In the genomic region with DNA sequence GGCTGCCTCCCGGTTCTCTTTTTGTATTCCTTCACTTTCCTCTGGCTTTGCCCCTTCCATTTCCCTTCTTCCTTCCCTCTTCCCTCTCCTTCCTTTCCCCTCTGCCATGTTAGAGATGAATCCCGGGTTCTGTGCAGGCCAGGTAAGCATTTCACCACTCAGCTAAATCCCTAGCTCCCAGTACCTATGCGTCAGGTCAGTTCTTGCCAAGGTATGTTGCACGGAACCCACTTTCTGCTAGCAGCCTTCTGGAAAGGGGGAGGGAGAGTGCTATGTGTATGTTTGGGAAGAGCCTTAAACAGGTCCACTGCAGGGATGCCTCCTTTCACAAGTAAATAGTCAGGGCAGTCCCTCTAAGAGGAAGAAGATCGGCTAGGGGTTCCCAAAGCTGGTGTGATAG, we compare ENCODE assay signal across 19 mouse cellular contexts. TPM values are rescaled to one million over a fixed set of nuclear protein-coding genes. Genes with fewer than 3 reads are reported as not detected.
A peak's percentile ranks its signal among the peaks of the same experiment; 100 is the strongest.
DNase-seq lines count a peak whose midpoint lies in the region; ATAC-seq lines count a peak whose summit lies in the region.
"Had no signal": no experiment of that assay in that cellular context is flagged by ENCODE, and none has a peak within 500 bp of the region (broad histone marks: within the 10 kb centered on the region; RNA-seq: fewer than 3 reads in every experiment).

No protein-coding gene starts in this region.

- H3K9ac ChIP-seq in forebrain, embryonic 13.5 days: 0 out of 2 replicates have a peak overlapping the region, but pooled peaks have one; percentile 5
- no peak overlapping the region for H3K9ac ChIP-seq in forebrain, embryonic 14.5 days (ENCODE audit: low read length)
- no peak overlapping the region for H3K9ac ChIP-seq in hindbrain, embryonic 16.5 days (ENCODE audit: low read depth, low read length)
- no peak overlapping the region for H3K9ac ChIP-seq in midbrain, embryonic 15.5 days
- H3K9ac ChIP-seq: neural tube, embryonic 13.5 days had no signal

- H3K4me1 ChIP-seq in forebrain, embryonic 13.5 days: peaks cover 24% of the 10 kb centered on the region
- H3K4me1 ChIP-seq in forebrain, embryonic 14.5 days (ENCODE audit: control insufficient read depth, insufficient read depth, low read length): peaks cover 10% of the 10 kb centered on the region
- peaks cover 35% of the 10 kb centered on the region for H3K4me1 ChIP-seq in hindbrain, embryonic 16.5 days (ENCODE audit: control insufficient read depth, insufficient read depth, low read depth, low read length)
- peaks cover 70% of the 10 kb centered on the region for H3K4me1 ChIP-seq in midbrain, embryonic 15.5 days

- H3K4me2 ChIP-seq in forebrain, embryonic 13.5 days: no peak overlapping the region
- H3K4me2 ChIP-seq in forebrain, embryonic 14.5 days (ENCODE audit: low read length): no peak overlapping the region
- H3K4me2 ChIP-seq in hindbrain, embryonic 16.5 days (ENCODE audit: low read length): no peak overlapping the region
- no peak overlapping the region for H3K4me2 ChIP-seq in midbrain, embryonic 15.5 days
- H3K4me2 ChIP-seq: heart, embryonic 11.5 days; neural tube, embryonic 13.5 days had no signal

- DNase-seq in forebrain, embryonic 14.5 days (ENCODE audit: low spot score): no peak
- DNase-seq in fat pad, adult 2 months (ENCODE audit: extremely low read depth, low read depth, low spot score): peak; percentile 64
- no peak for DNase-seq in left cerebral cortex, adult 8-10 months (ENCODE audit: low spot score in 2 of 2)
- DNase-seq in right cerebral cortex, postnatal 4 days: no peak
- no peak for DNase-seq in heart, postnatal 4 days
- DNase-seq: adrenal gland, postnatal 10 days; cerebellum, adult 9-10 months; liver; lung, postnatal 10 days; thymus, adult 18-20 months had no signal

- 69% methylated on average over 5 of the region's 5 CpGs for WGBS in forebrain, embryonic 13.5 days
- WGBS in forebrain, embryonic 14.5 days: 71% methylated on average over 5 of the region's 5 CpGs
- 71% methylated on average over 5 of the region's 5 CpGs for WGBS in hindbrain, embryonic 16.5 days
- WGBS in midbrain, embryonic 15.5 days: 72% methylated on average over 5 of the region's 5 CpGs

- no peak overlapping the region for H3K4me3 ChIP-seq in forebrain, embryonic 13.5 days
- no peak overlapping the region for H3K4me3 ChIP-seq in forebrain, embryonic 14.5 days (ENCODE audit: low read depth, low read length)
- no peak overlapping the region for H3K4me3 ChIP-seq in hindbrain, embryonic 16.5 days (ENCODE audit: low read length)
- H3K4me3 ChIP-seq in midbrain, embryonic 15.5 days: no peak overlapping the region
- H3K4me3 ChIP-seq: neural tube, embryonic 13.5 days had no signal

- H3K9me3 ChIP-seq in forebrain, embryonic 13.5 days (replicated peaks): no peaks in the 10 kb centered on the region
- no peaks in the 10 kb centered on the region for H3K9me3 ChIP-seq in forebrain, embryonic 14.5 days (replicated peaks; ENCODE audit: control insufficient read depth, low read length)
- H3K9me3 ChIP-seq in hindbrain, embryonic 16.5 days (ENCODE audit: control insufficient read depth, low read length): no peaks in the 10 kb centered on the region
- H3K9me3 ChIP-seq in midbrain, embryonic 15.5 days: no peaks in the 10 kb centered on the region
- H3K9me3 ChIP-seq: G1E; neural tube, embryonic 13.5 days had no signal

- no peak for ATAC-seq in forebrain, embryonic 13.5 days
- no peak for ATAC-seq in forebrain, embryonic 14.5 days
- no peak for ATAC-seq in hindbrain, embryonic 16.5 days
- ATAC-seq in midbrain, embryonic 15.5 days (replicated peaks): no peak
- ATAC-seq: activated CD4-positive, CD25-positive, alpha-beta regulatory T cell, adult 4 months; forebrain, embryonic 16.5 days; intestine, postnatal 0 days had no signal

- no peak overlapping the region for H3K27ac ChIP-seq in forebrain, embryonic 13.5 days
- H3K27ac ChIP-seq in forebrain, embryonic 14.5 days (ENCODE audit: low read depth, low read length): no peak overlapping the region
- peak overlapping the region; percentile 40; the same call in 1 of the 2 replicates for H3K27ac ChIP-seq in hindbrain, embryonic 16.5 days (ENCODE audit: low read depth, low read length)
- H3K27ac ChIP-seq in midbrain, embryonic 15.5 days: peak overlapping the region; percentile 56
- H3K27ac ChIP-seq: neural tube, embryonic 13.5 days had no signal

- no peaks in the 10 kb centered on the region for H3K36me3 ChIP-seq in forebrain, embryonic 13.5 days (ENCODE audit: poor library complexity, severe bottlenecking)
- H3K36me3 ChIP-seq in forebrain, embryonic 14.5 days (ENCODE audit: control insufficient read depth, insufficient read depth, low read length): no peaks in the 10 kb centered on the region
- H3K36me3 ChIP-seq in hindbrain, embryonic 16.5 days (ENCODE audit: control insufficient read depth, insufficient read depth, low read length): no peaks in the 10 kb centered on the region
- H3K36me3 ChIP-seq in midbrain, embryonic 15.5 days (replicated peaks): no peaks in the 10 kb centered on the region
- H3K36me3 ChIP-seq: G1E; neural tube, embryonic 13.5 days had no signal

- H3K27me3 ChIP-seq in forebrain, embryonic 13.5 days: peaks cover 3% of the 10 kb centered on the region; the same call in 1 of the 2 replicates
- no peaks in the 10 kb centered on the region for H3K27me3 ChIP-seq in forebrain, embryonic 14.5 days (replicated peaks; ENCODE audit: control insufficient read depth, insufficient read depth, low read length)
- no peaks in the 10 kb centered on the region for H3K27me3 ChIP-seq in hindbrain, embryonic 16.5 days (replicated peaks; ENCODE audit: control insufficient read depth, insufficient read depth, low read length)
- no peaks in the 10 kb centered on the region for H3K27me3 ChIP-seq in midbrain, embryonic 15.5 days (replicated peaks)

RNA-seq across cellular contexts. Expression of a gene that starts 36.8 kb away (rescaled TPM):
- polyA plus RNA-seq in forebrain, embryonic 13.5 days (2015; fragmentation: Nextera tagmentation; extraction: Ambion mirVana): 6.7 and 9.0 TPM in 2 replicates
- polyA plus RNA-seq in forebrain, embryonic 14.5 days (2014; fragmentation: Nextera tagmentation; extraction: Ambion mirVana): 8.7 and 11.3 TPM in 2 replicates
- 18.9 and 20.7 TPM in 2 replicates for polyA plus RNA-seq in hindbrain, embryonic 16.5 days (2015; fragmentation: Nextera tagmentation; extraction: Ambion mirVana)
- 14.4 and 17.4 TPM in 2 replicates for polyA plus RNA-seq in midbrain, embryonic 15.5 days (2015; fragmentation: Nextera tagmentation; extraction: Ambion mirVana)
- total RNA-seq in left cerebral cortex, adult 8-10 months (2022): 10 to 100 TPM; 15.3 to 18.1 (median 16.3) TPM
- 1 to 10 TPM; 5.8 to 7.5 TPM for total RNA-seq in heart, postnatal 4 days (2021)

Comparison
In these comparisons a context has a peak if more than half of its experiments do, and no peak if none do; other contexts are left out.
1. H3K27ac ChIP-seq: peak in hindbrain, embryonic 16.5 days (single experiment) and midbrain, embryonic 15.5 days (single experiment); none in forebrain, embryonic 13.5 days (single experiment) and forebrain, embryonic 14.5 days (single experiment).